Comparison of ENCODE assay signal across 8 mouse cellular contexts in genomic region chr4:43492821-43493185, GRCm38 (mm10). TPM values are rescaled to one million over a fixed set of nuclear protein-coding genes. Genes with fewer than 3 reads are reported as not detected.
DNase-seq lines count a peak whose midpoint lies in the region; ATAC-seq lines count a peak whose summit lies in the region.

Ccdc107 (plus strand) TSS chr4:43492900.

- peaks cover 13% of the 10 kb centered on the region; the same call in 1 of the 2 replicates for H3K36me3 ChIP-seq in hindbrain, embryonic 12.5 days

- peak within 1 kb of the TSS; percentile 82 for H3K9ac ChIP-seq in hindbrain, embryonic 12.5 days

- under 1% methylated on average over 25 of the region's 25 CpGs for WGBS in hindbrain, embryonic 12.5 days

- peak within 1 kb of the TSS; percentile 61 for H3K4me2 ChIP-seq in hindbrain, embryonic 12.5 days (replicated peaks)

- 0 out of 2 replicates have a peak, but pooled peaks cover 4% of the 10 kb centered on the region for H3K9me3 ChIP-seq in hindbrain, embryonic 12.5 days (replicated peaks)

- peak within 1 kb of the TSS; percentile 88 for H3K27ac ChIP-seq in hindbrain, embryonic 12.5 days

- peak within 1 kb of the TSS; percentile 76 for H3K4me3 ChIP-seq in hindbrain, embryonic 12.5 days

- H3K4me1 ChIP-seq in hindbrain, embryonic 12.5 days, result peaks cover 19% of the 10 kb centered on the region

- peak; percentile 99 for ATAC-seq in hindbrain, embryonic 12.5 days (ENCODE audit: low FRiP score)

- H3K27me3 ChIP-seq in hindbrain, embryonic 12.5 days, result no peaks in the 10 kb centered on the region

- peak; percentile 94 for DNase-seq in NIH3T3 (ENCODE audit: low read depth)
- DNase-seq in cerebellum, postnatal 10 days, result peak; percentile 91 to 97
- DNase-seq in frontal cortex, postnatal 10 days (ENCODE audit: low spot score in 2 of 2), result peak; percentile 92 to 93
- DNase-seq in layer of hippocampus, postnatal 14 days (ENCODE audit: low spot score in 2 of 2), result peak; percentile 87 to 97
- peak; percentile 90 for DNase-seq in lung, postnatal 14 days
- DNase-seq in retina, adult 2 months (ENCODE audit: low read depth, low spot score), result peak; percentile 90
- peak; percentile 87 to 95 for DNase-seq in thymus, postnatal 36 days

RNA-seq across cellular contexts. Expression of gene Ccdc107, which starts in this region (rescaled TPM):
- 50.8 and 51.4 TPM in 2 replicates for polyA plus RNA-seq in hindbrain, embryonic 12.5 days (2016; fragmentation: Nextera tagmentation; extraction: Ambion mirVana)
- 10 to 100 TPM; 26.0 to 28.3 TPM for total RNA-seq in layer of hippocampus, postnatal 14 days (2021)

Comparison
In these comparisons a context has a peak if more than half of its experiments do, and no peak if none do; other contexts are left out.
1. Peak in every context shown above with its lines: DNase-seq, ATAC-seq, H3K4me3 ChIP-seq and H3K27ac ChIP-seq.